Mouse (Mus musculus): Measurements from ENCODE around the gene Wdfy3.
"Not testable (repeated sequence)": the region's sequence is repeated elsewhere in the genome, so short reads cannot be mapped to it uniquely, and the experiment has no call there.

The Wdfy3 gene

DNA sequence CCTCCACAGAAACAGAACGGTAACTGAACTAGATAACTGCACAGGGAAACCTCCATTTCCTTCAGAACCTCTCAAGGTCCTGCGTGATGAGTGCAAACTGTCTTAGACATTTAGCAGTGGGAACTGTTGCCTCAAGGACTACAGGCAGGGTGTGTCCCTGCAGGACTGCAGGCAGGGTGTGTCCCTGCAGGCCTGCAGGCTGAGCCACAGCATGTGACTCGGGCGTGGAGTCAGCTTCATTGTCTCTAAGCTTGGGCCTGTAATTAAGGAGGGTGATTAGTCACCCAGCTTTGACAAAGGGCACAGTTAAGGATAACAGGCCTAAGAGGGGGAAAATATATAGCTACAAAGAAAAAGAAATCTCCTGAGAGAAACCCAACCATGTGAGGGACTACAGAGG lies 222.0 kb downstream of the Wdfy3 start:
- no peak for DNase-seq (ENCODE audit: inconsistent age in 2 of 2, low spot score in 1 of 2)

- no peak for DNase-seq (ENCODE audit: inconsistent age in 2 of 2, low spot score in 1 of 2)
Observed at GRCm38 (mm10) chr5:101847323-101847722, 222.4 kb downstream of the Wdfy3 start.

GRCm38 (mm10) chr5:101845930-101846329 lies 223.8 kb downstream of the Wdfy3 start:
- DNase-seq (ENCODE audit: inconsistent age in 2 of 2, low spot score in 1 of 2), result no peak

- DNase-seq (ENCODE audit: inconsistent age in 2 of 2, low spot score in 1 of 2), result peak; percentile 86 to 92
Observed at GRCm38 (mm10) chr5:101845011-101845410, 224.7 kb downstream of the Wdfy3 start.

DNA sequence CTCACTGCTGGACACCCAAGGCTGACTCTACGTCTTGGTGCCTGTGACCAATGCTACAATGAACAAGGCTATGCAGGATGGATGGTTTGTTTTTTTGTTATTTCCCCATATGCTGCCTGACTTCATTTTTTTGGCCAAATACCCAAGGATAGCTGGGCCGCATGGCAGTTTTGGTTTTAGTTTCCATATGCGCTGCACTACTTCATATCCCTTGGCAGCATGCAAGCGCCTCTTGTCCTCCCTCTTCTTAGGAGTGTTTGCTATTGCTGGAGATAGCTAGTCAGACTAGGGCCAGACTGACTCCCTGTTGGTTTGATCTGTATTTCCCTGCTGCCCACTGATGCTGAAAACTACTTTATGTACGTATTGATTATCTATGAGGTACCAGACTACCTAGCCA lies 229.2 kb downstream of the Wdfy3 start:
- DNase-seq (ENCODE audit: inconsistent age in 2 of 2, low spot score in 1 of 2), result no peak

- not testable (repeated sequence) for DNase-seq (ENCODE audit: inconsistent age in 2 of 2, low spot score in 1 of 2)
Observed at GRCm38 (mm10) chr5:101837605-101838004, 232.1 kb downstream of the Wdfy3 start.

- no peak for DNase-seq (ENCODE audit: inconsistent age in 2 of 2, low spot score in 1 of 2)
Observed at GRCm38 (mm10) chr5:101836221-101836620, 233.5 kb downstream of the Wdfy3 start.

DNA sequence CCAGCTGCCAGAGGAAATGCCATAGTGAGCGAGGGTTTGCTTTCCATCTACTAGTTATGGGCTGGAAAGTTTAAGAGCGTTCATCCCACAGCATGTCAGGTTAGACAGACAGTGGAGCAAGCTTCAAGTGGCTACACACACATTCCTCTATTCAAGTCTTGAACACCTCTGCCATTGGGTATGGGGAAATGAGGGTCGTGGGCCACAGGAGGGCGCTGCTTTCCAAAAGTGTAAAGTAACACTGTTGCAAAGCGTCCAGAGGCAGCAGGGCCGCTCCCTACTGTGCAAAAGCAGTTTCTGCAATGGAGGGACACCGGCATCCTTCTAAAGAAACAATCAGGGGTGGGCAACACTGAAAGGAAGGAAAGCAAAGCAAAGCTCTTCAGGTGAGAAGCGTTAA lies 235.8 kb downstream of the Wdfy3 start:
- peak in 1 of 2 experiments; percentile 45 for DNase-seq (ENCODE audit: inconsistent age in 2 of 2, low spot score in 1 of 2)

GRCm38 (mm10) chr5:101832991-101833390 lies 236.7 kb downstream of the Wdfy3 start:
- DNase-seq (ENCODE audit: inconsistent age in 2 of 2, low spot score in 1 of 2), result no peak

DNA sequence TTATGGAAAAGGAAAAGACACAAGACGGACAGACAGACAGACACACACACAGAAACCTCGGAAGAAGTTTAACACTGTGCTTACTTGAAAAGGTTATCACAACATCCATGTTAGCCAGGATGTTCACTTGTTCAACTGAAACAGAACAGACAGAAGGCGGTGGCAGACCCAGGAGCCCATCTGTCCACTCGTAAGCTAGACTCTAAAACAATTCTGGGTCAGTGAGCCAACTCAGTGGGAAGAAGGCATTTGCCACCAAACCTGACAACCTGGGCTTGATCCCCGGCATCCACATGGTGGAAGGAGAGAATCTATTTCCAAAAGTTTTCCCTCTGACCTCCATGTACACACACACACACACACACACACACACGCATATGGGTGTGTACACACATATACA lies 237.7 kb downstream of the Wdfy3 start:
- DNase-seq (ENCODE audit: inconsistent age in 2 of 2, low spot score in 1 of 2), result no peak

DNA sequence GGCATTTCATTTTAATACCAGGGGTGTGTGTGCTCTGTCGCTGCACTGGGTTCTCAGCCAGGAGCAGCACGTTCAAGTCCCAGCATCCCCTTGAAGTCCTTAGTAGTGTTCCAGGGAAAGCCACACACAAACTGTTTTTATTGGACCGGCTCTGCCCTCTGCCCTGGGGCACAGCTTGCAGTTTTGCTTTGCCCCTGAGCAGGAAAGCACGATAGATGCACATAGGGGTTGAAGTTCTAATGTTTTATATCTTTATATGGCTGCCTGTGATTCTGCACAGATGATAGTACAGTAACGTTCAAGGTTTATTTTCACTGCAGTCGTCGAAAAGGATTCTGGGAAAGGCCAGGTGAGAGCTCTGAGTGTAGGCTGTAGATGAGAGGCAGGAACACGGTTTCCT lies 239.5 kb downstream of the Wdfy3 start:
- no peak for DNase-seq (ENCODE audit: inconsistent age in 2 of 2, low spot score in 1 of 2)

DNA sequence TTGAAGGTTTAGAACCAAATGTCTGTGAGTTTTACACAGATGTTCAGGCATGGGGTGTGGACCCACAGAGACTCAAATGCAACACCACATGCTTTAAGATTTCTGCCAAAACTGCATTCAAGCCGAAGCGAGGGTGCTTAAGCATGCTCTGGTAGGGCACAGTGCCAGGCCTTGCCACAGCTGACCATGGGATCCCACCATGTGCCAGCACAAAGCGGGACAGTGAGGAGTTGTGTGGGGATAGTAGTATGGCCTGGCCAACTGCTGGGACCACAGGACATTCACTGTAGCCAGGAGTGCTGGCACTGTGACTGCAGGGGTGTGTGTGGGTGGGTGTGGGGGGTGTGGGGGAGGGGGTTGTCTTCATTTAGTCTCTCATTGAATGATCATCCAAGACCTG lies 240.8 kb downstream of the Wdfy3 start:
- no peak for DNase-seq (ENCODE audit: inconsistent age in 2 of 2, low spot score in 1 of 2)

GRCm38 (mm10) chr5:101827477-101827876 lies 242.2 kb downstream of the Wdfy3 start:
- no peak for DNase-seq (ENCODE audit: inconsistent age in 2 of 2, low spot score in 1 of 2)

DNA sequence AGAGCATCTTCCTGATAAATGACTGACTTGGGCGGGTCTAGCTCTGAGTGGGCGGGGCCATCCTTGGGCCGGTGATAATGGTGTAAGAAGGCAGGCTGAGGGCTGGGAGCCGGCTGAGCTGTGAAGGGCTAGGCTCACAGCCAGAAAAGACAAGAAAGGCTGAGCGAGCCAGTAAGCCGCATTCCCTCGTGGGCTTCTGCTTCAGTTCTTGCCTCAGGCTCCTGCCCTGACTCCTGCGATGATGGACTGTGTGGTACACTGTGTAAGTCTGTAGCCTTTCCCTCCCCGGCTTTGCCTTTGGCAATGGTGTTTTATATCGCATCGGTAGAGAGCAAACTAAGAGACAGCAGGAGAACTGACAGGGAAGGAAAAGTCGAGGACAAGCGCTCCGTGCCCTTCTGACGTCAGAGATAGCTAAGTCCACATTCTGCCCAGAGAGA lies 243.2 kb downstream of the Wdfy3 start:
- DNase-seq (ENCODE audit: inconsistent age in 2 of 2, low spot score in 1 of 2), result peak; percentile 47 to 81

GRCm38 (mm10) chr5:101825111-101825911 lies 244.4 kb downstream of the Wdfy3 start:
- no peak for DNase-seq (ENCODE audit: inconsistent age in 2 of 2, low spot score in 1 of 2)

- DNase-seq (ENCODE audit: inconsistent age in 2 of 2, low spot score in 1 of 2), result no peak
Observed at GRCm38 (mm10) chr5:101822311-101822670, 247.4 kb downstream of the Wdfy3 start.

GRCm38 (mm10) chr5:101821491-101822310 lies 248.0 kb downstream of the Wdfy3 start:
- DNase-seq (ENCODE audit: inconsistent age in 2 of 2, low spot score in 1 of 2), result no peak

- DNase-seq (ENCODE audit: inconsistent age in 2 of 2, low spot score in 1 of 2), result no peak
Observed at GRCm38 (mm10) chr5:101821052-101821451, 248.7 kb downstream of the Wdfy3 start.

GRCm38 (mm10) chr5:101819844-101820243 lies 249.9 kb downstream of the Wdfy3 start:
- peak in 1 of 2 experiments; percentile 42 for DNase-seq (ENCODE audit: inconsistent age in 2 of 2, low spot score in 1 of 2)

DNA sequence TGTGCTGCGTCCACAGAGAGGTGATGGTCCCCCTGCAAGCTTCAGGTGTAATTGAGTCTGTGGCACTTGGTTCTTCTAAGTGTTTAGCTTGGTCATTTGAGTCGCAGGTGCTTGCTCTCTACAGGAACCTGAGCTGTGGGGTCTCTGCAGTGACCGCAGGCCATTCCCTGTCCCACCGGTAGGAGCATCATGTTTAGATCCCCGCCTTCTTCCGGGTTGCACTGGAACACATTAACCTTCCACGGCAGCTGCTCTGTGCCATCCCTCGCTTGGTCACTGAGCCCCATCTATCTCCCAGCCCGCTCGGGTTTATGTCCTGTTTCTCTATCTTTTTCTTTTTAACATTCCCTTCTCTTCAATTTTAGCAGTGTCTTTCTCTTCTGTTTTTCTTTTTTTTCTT lies 250.5 kb downstream of the Wdfy3 start:
- no peak for DNase-seq (ENCODE audit: inconsistent age in 2 of 2, low spot score in 1 of 2)

- no peak for DNase-seq (ENCODE audit: inconsistent age in 2 of 2, low spot score in 1 of 2)
Observed at GRCm38 (mm10) chr5:101816822-101817221, 252.9 kb downstream of the Wdfy3 start.
